ENCODE assay signal across 9 mouse cellular contexts in genomic region chr9:16113936-16114642, GRCm38 (mm10).
DNase-seq lines count a peak whose midpoint lies in the region; ATAC-seq lines count a peak whose summit lies in the region.
"Had no signal": no experiment of that assay in that cellular context is flagged by ENCODE, and none has a peak within 500 bp of the region (broad histone marks: within the 10 kb centered on the region; RNA-seq: fewer than 3 reads in every experiment).

No protein-coding gene starts in this region.

- no peak for ATAC-seq in liver, embryonic 11.5 days (replicated peaks; ENCODE audit: low FRiP score)
- no peak for ATAC-seq in midbrain, embryonic 14.5 days (ENCODE audit: low FRiP score, low TSS enrichment)
- ATAC-seq in hindbrain, embryonic 16.5 days = no peak

- DNase-seq in liver, embryonic 11.5 days (ENCODE audit: low spot score) = no peak
- no peak for DNase-seq in liver
- peak; percentile 88 to 89 for DNase-seq in frontal cortex, adult 2 months (ENCODE audit: extremely low spot score in 1 of 2, low spot score in 1 of 2)
- peak; percentile 44 to 84 for DNase-seq in layer of hippocampus, postnatal 14 days (ENCODE audit: low spot score in 2 of 2)
- peak; percentile 74 to 87 for DNase-seq in right cerebral cortex, adult 2 months (ENCODE audit: low spot score in 2 of 2)
- no peak for DNase-seq in midbrain, embryonic 14.5 days
- DNase-seq in cerebellum, postnatal 10 days = no peak
- DNase-seq: cerebellum, adult 9-10 months had no signal

- no peak overlapping the region for H3K4me2 ChIP-seq in liver, embryonic 11.5 days
- H3K4me2 ChIP-seq in midbrain, embryonic 14.5 days (ENCODE audit: low read length) = no peak overlapping the region
- no peak overlapping the region for H3K4me2 ChIP-seq in hindbrain, embryonic 16.5 days (ENCODE audit: low read length)

- H3K36me3 ChIP-seq in liver, embryonic 11.5 days (ENCODE audit: control insufficient read depth, insufficient read depth, low read length) = no peaks in the 10 kb centered on the region
- no peaks in the 10 kb centered on the region for H3K36me3 ChIP-seq in midbrain, embryonic 14.5 days (ENCODE audit: control insufficient read depth, insufficient read depth, low read length)
- H3K36me3 ChIP-seq in hindbrain, embryonic 16.5 days (ENCODE audit: control insufficient read depth, insufficient read depth, low read length) = no peaks in the 10 kb centered on the region

- H3K27ac ChIP-seq in liver, embryonic 11.5 days (ENCODE audit: low read depth, low read length) = peak overlapping the region; percentile 45; the same call in 1 of the 2 replicates
- no peak overlapping the region for H3K27ac ChIP-seq in midbrain, embryonic 14.5 days (replicated peaks; ENCODE audit: low read depth, low read length)
- H3K27ac ChIP-seq in hindbrain, embryonic 16.5 days (ENCODE audit: low read depth, low read length) = no peak overlapping the region

- H3K4me1 ChIP-seq in liver, embryonic 11.5 days (replicated peaks; ENCODE audit: control insufficient read depth, insufficient read depth, low read length) = 0 out of 2 replicates have a peak, but pooled peaks cover 3% of the 10 kb centered on the region
- 0 out of 2 replicates have a peak, but pooled peaks cover 4% of the 10 kb centered on the region for H3K4me1 ChIP-seq in midbrain, embryonic 14.5 days (ENCODE audit: control insufficient read depth, insufficient read depth, low read length)
- H3K4me1 ChIP-seq in hindbrain, embryonic 16.5 days (ENCODE audit: control insufficient read depth, insufficient read depth, low read depth, low read length) = no peaks in the 10 kb centered on the region

- no peak overlapping the region for H3K4me3 ChIP-seq in liver, embryonic 11.5 days (ENCODE audit: low read depth, low read length)
- no peak overlapping the region for H3K4me3 ChIP-seq in midbrain, embryonic 14.5 days (replicated peaks; ENCODE audit: low read depth, low read length)
- no peak overlapping the region for H3K4me3 ChIP-seq in hindbrain, embryonic 16.5 days (ENCODE audit: low read length)

- no peak overlapping the region for H3K9ac ChIP-seq in liver, embryonic 11.5 days (ENCODE audit: low read depth, low read length)
- H3K9ac ChIP-seq in midbrain, embryonic 14.5 days (replicated peaks; ENCODE audit: low read length) = no peak overlapping the region
- no peak overlapping the region for H3K9ac ChIP-seq in hindbrain, embryonic 16.5 days (ENCODE audit: low read depth, low read length)

- no peaks in the 10 kb centered on the region for H3K27me3 ChIP-seq in liver, embryonic 11.5 days (replicated peaks; ENCODE audit: control insufficient read depth, insufficient read depth, low read length)
- no peaks in the 10 kb centered on the region for H3K27me3 ChIP-seq in midbrain, embryonic 14.5 days (ENCODE audit: control insufficient read depth, insufficient read depth, low read length)
- H3K27me3 ChIP-seq in hindbrain, embryonic 16.5 days (replicated peaks; ENCODE audit: control insufficient read depth, insufficient read depth, low read length) = no peaks in the 10 kb centered on the region

- H3K9me3 ChIP-seq in liver, embryonic 11.5 days (ENCODE audit: control insufficient read depth, low read length) = no peaks in the 10 kb centered on the region
- no peaks in the 10 kb centered on the region for H3K9me3 ChIP-seq in midbrain, embryonic 14.5 days (ENCODE audit: control insufficient read depth, low read length)
- no peaks in the 10 kb centered on the region for H3K9me3 ChIP-seq in hindbrain, embryonic 16.5 days (ENCODE audit: control insufficient read depth, low read length)

- WGBS in liver, embryonic 11.5 days = 60% methylated on average over 4 of the region's 4 CpGs
- 95% methylated on average over 4 of the region's 4 CpGs for WGBS in midbrain, embryonic 14.5 days
- 90% methylated on average over 4 of the region's 4 CpGs for WGBS in hindbrain, embryonic 16.5 days

Comparison
In these comparisons a context has a peak if more than half of its experiments do, and no peak if none do; other contexts are left out.
1. DNase-seq: peak in frontal cortex, adult 2 months (2 of 2), layer of hippocampus, postnatal 14 days (2 of 2) and right cerebral cortex, adult 2 months (2 of 2); none in liver, embryonic 11.5 days (single experiment), liver (single experiment), midbrain, embryonic 14.5 days (single experiment) and cerebellum, postnatal 10 days (0 of 2).